Mouse (Mus musculus) left cerebral cortex, postnatal 36 days (tissue): ENCODE measurements around the gene Tbc1d21. TPM values are rescaled to one million over a fixed set of nuclear protein-coding genes. Genes with fewer than 3 reads are reported as not detected.

Source experiments
- total RNA-seq, 2 experiments: library from RNA; stranded (reverse); gene quantifications; 2 replicates each; pipeline ENCODE4 v1.2.3; 2021

Gene Tbc1d21
- total RNA-seq, 2 experiments from 2014 or later, result not detected

Other genes starting within 250 kb of the Tbc1d21 start
- gene Islr, start 166.1 kb downstream of the Tbc1d21 start, total RNA-seq, result 10 to 100 TPM; 13.8 to 16.8 TPM
- gene Islr2, start 166.1 kb downstream of the Tbc1d21 start, total RNA-seq, result 10 to 100 TPM; 75.1 to 80.7 TPM
- gene Pml, start 120.7 kb downstream of the Tbc1d21 start, total RNA-seq, result 10 to 100 TPM; 13.7 to 17.5 TPM
- 10 to 100 TPM; 64.6 to 72.4 TPM for gene Stoml1, start 117.3 kb downstream of the Tbc1d21 start, total RNA-seq
- 1 to 10 TPM; 2.1 to 2.7 TPM for gene Loxl1, start 57.3 kb downstream of the Tbc1d21 start, total RNA-seq
- gene Insyn1, start 118.1 kb upstream of the Tbc1d21 start, total RNA-seq, result 100 to 1,000 TPM; 218 to 232 TPM
- gene Cd276, start 185.0 kb upstream of the Tbc1d21 start, total RNA-seq, result 1 to 10 TPM; 8.7 to 8.8 TPM
- gene Nptn, start 211.8 kb upstream of the Tbc1d21 start, total RNA-seq, result 1,000 to 10,000 TPM in 1 of 2 experiments, 100 to 1,000 TPM in 1; 963 to 1,027 TPM